Mouse (Mus musculus) ovary, postnatal 36 days (tissue): Measurements from ENCODE around the gene Hoxd8.

ENCODE experiments used
- DNase-seq: peaks from one replicate; pipeline ENCODE4 v3.0.0; 2022; ENCODE audit warnings: low spot score, mixed read lengths

Gene Hoxd8

GRCm38 (mm10) chr2:74699053-74699430 is 5.4 kb upstream of the Hoxd8 start:
- DNase-seq: no peak

GRCm38 (mm10) chr2:74699664-74700545 is 4.5 kb upstream of the Hoxd8 start:
- no peak for DNase-seq

GRCm38 (mm10) chr2:74700546-74701112 is 3.8 kb upstream of the Hoxd8 start:
- DNase-seq: no peak

- peak; percentile 77 for DNase-seq
These were observed 2.2 kb upstream of the Hoxd8 start for GRCm38 (mm10) chr2:74701949-74702819.

GRCm38 (mm10) chr2:74702820-74703219 is 1.6 kb upstream of the Hoxd8 start:
- DNase-seq: no peak

GRCm38 (mm10) chr2:74703317-74703716 is 1.1 kb upstream of the Hoxd8 start:
- no peak for DNase-seq

GRCm38 (mm10) chr2:74703720-74704392 is 559 bp upstream of the Hoxd8 start:
- no peak for DNase-seq

- DNase-seq: peak; percentile 63
These were observed 618 bp downstream of the Hoxd8 start for GRCm38 (mm10) chr2:74704999-74705466.

- peak; percentile 72 for DNase-seq
These were observed 1.2 kb downstream of the Hoxd8 start for GRCm38 (mm10) chr2:74705467-74706089.

GRCm38 (mm10) chr2:74706393-74706960 is 2.1 kb downstream of the Hoxd8 start:
- no peak for DNase-seq

- DNase-seq: no peak
These were observed 3.2 kb downstream of the Hoxd8 start for GRCm38 (mm10) chr2:74707599-74707998.

GRCm38 (mm10) chr2:74708676-74709075 is 4.3 kb downstream of the Hoxd8 start:
- DNase-seq: no peak

GRCm38 (mm10) chr2:74709465-74710419 is 5.3 kb downstream of the Hoxd8 start:
- no peak for DNase-seq

GRCm38 (mm10) chr2:74710929-74711543 is 6.6 kb downstream of the Hoxd8 start:
- DNase-seq: no peak

- DNase-seq: peak; percentile 65
These were observed 7.6 kb downstream of the Hoxd8 start, which contains the start of the genes Hoxd3 and Hoxd4 for GRCm38 (mm10) chr2:74711721-74712621. Gene Hoxd3, plus strand, starts transcription at chr2:74711927. Gene Hoxd4, plus strand, starts transcription at chr2:74711929.

GRCm38 (mm10) chr2:74713239-74714150 is 9.1 kb downstream of the Hoxd8 start:
- no peak for DNase-seq

- DNase-seq: no peak
These were observed 9.9 kb downstream of the Hoxd8 start for GRCm38 (mm10) chr2:74714156-74714789.
